Mouse (Mus musculus): ENCODE results near the gene Neurod4. TPM values are rescaled to one million over a fixed set of nuclear protein-coding genes. Genes with fewer than 3 reads are reported as not detected.

The Neurod4 gene
- polyA plus RNA-seq, 1 experiment = not detected

GRCm38 (mm10) chr10:130275759-130276158, 4.3 kb downstream of the Neurod4 start:
- H3K79me3 ChIP-seq (ENCODE audit: low read depth) = no peaks in the 10 kb centered on the region
- H3K4me3 ChIP-seq (ENCODE audit: insufficient read depth, poor library complexity, severe bottlenecking) = no peak overlapping the region
- TF ChIP-seq MYOD1 (IDR thresholded peaks at IDR 0.05; ENCODE audit: control insufficient read depth, insufficient read length, low read depth) (no peak), CTCF (IDR thresholded peaks at IDR 0.05; ENCODE audit: control insufficient read depth, insufficient read depth, insufficient read length) (no peak), MAX (IDR thresholded peaks at IDR 0.05) (no peak), USF1 (IDR thresholded peaks at IDR 0.05; ENCODE audit: low read depth) (no peak), MYOG (IDR thresholded peaks at IDR 0.05; ENCODE audit: control insufficient read depth, extremely low read depth, insufficient read length) (no peak), CEBPB (IDR thresholded peaks at IDR 0.05; ENCODE audit: low read depth) (no peak), FOSL1 (IDR thresholded peaks at IDR 0.05; ENCODE audit: insufficient read depth, low read length, poor library complexity, severe bottlenecking) (no peak)
- no peak overlapping the region for H3ac ChIP-seq (ENCODE audit: control insufficient read depth, insufficient read length, low read depth)
- no peaks in the 10 kb centered on the region for H3K79me2 ChIP-seq (ENCODE audit: control insufficient read depth, insufficient read depth)
- H3K36me3 ChIP-seq (ENCODE audit: control insufficient read depth, insufficient read depth) = no peaks in the 10 kb centered on the region
- no peaks in the 10 kb centered on the region for H3K27me3 ChIP-seq (ENCODE audit: control insufficient read depth, insufficient read depth, insufficient read length)

DNA sequence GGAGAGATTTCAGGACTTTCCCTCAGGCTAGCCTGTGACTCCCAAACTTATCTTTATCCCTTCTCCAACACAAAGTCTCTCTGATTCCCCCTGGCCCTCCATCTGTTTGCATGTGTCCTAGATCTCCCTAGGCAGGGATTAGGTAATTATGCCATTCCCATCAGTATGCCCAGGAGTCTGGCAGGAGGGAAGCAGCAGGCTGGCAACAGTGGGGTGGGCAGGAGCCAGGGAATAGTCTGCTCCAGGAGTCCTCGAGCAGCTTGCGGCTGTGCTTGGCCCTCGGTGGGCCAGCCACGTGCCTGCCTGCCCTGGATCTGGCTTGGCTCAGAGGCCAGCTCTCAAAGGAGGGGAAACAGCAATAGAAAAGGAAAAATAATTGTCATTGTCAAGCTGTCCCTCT, 16.8 kb downstream of the Neurod4 start:
- Histone ChIP-seq H3K79me2 (ENCODE audit: control insufficient read depth, insufficient read depth) (no peaks in the 10 kb centered on the region), H3ac (ENCODE audit: control insufficient read depth, insufficient read length, low read depth) (no peak overlapping the region), H3K4me3 (ENCODE audit: insufficient read depth, poor library complexity, severe bottlenecking) (no peak overlapping the region), H3K27me3 (ENCODE audit: control insufficient read depth, insufficient read depth, insufficient read length) (no peaks in the 10 kb centered on the region), H3K36me3 (ENCODE audit: control insufficient read depth, insufficient read depth) (no peaks in the 10 kb centered on the region), H3K79me3 (ENCODE audit: low read depth) (no peaks in the 10 kb centered on the region)
- no peak for TF ChIP-seq MYOG (IDR thresholded peaks at IDR 0.05; ENCODE audit: control insufficient read depth, extremely low read depth, insufficient read length)
- TF ChIP-seq USF1 (IDR thresholded peaks at IDR 0.05; ENCODE audit: low read depth) = no peak
- no peak for TF ChIP-seq CTCF (IDR thresholded peaks at IDR 0.05; ENCODE audit: control insufficient read depth, insufficient read depth, insufficient read length)
- no peak for TF ChIP-seq MYOD1 (IDR thresholded peaks at IDR 0.05; ENCODE audit: control insufficient read depth, insufficient read length, low read depth)
- TF ChIP-seq CEBPB (IDR thresholded peaks at IDR 0.05; ENCODE audit: low read depth) = no peak
- no peak for TF ChIP-seq MAX (IDR thresholded peaks at IDR 0.05)
- TF ChIP-seq FOSL1 (IDR thresholded peaks at IDR 0.05; ENCODE audit: insufficient read depth, low read length, poor library complexity, severe bottlenecking) = no peak

- Histone ChIP-seq H3K27me3 (ENCODE audit: control insufficient read depth, insufficient read depth, insufficient read length) (no peaks in the 10 kb centered on the region), H3K36me3 (ENCODE audit: control insufficient read depth, insufficient read depth) (no peaks in the 10 kb centered on the region), H3K79me3 (ENCODE audit: low read depth) (no peaks in the 10 kb centered on the region), H3K4me3 (ENCODE audit: insufficient read depth, poor library complexity, severe bottlenecking) (no peak overlapping the region), H3ac (ENCODE audit: control insufficient read depth, insufficient read length, low read depth) (no peak overlapping the region), H3K79me2 (ENCODE audit: control insufficient read depth, insufficient read depth) (no peaks in the 10 kb centered on the region)
- TF ChIP-seq MYOG (IDR thresholded peaks at IDR 0.05; ENCODE audit: control insufficient read depth, extremely low read depth, insufficient read length) = no peak
- TF ChIP-seq USF1 (IDR thresholded peaks at IDR 0.05; ENCODE audit: low read depth) = no peak
- TF ChIP-seq MYOD1 (IDR thresholded peaks at IDR 0.05; ENCODE audit: control insufficient read depth, insufficient read length, low read depth) = no peak
- TF ChIP-seq FOSL1 (IDR thresholded peaks at IDR 0.05; ENCODE audit: insufficient read depth, low read length, poor library complexity, severe bottlenecking) = no peak
- TF ChIP-seq CEBPB (IDR thresholded peaks at IDR 0.05; ENCODE audit: low read depth) = no peak
- no peak for TF ChIP-seq CTCF (IDR thresholded peaks at IDR 0.05; ENCODE audit: control insufficient read depth, insufficient read depth, insufficient read length)
- TF ChIP-seq MAX (IDR thresholded peaks at IDR 0.05) = no peak
Observed at GRCm38 (mm10) chr10:130259483-130259882, 20.6 kb downstream of the Neurod4 start.

DNA sequence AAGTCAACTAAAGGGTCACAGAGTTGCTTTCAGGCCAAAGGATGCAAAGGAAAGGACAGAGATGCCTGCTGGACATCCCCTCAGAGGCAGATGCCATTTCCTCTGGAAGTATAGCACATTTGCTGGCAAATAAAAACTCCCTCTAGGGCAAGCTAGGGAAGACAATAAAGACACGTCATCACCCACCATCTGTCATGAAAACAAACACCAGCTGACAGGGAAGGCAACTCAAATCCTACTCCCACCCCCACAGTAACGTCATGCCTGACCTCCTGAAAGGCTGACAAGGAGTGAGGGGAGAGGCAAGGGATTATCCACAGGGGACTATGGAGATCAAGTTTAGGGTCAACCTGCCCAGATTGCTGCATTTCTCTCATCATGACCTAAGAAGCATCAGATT, 35.8 kb downstream of the Neurod4 start:
- Histone ChIP-seq H3ac (ENCODE audit: control insufficient read depth, insufficient read length, low read depth) (no peak overlapping the region), H3K4me3 (ENCODE audit: insufficient read depth, poor library complexity, severe bottlenecking) (no peak overlapping the region), H3K27me3 (ENCODE audit: control insufficient read depth, insufficient read depth, insufficient read length) (no peaks in the 10 kb centered on the region), H3K79me3 (ENCODE audit: low read depth) (no peaks in the 10 kb centered on the region), H3K36me3 (ENCODE audit: control insufficient read depth, insufficient read depth) (no peaks in the 10 kb centered on the region), H3K79me2 (ENCODE audit: control insufficient read depth, insufficient read depth) (no peaks in the 10 kb centered on the region)
- TF ChIP-seq CEBPB (IDR thresholded peaks at IDR 0.05; ENCODE audit: low read depth) = no peak
- no peak for TF ChIP-seq MAX (IDR thresholded peaks at IDR 0.05)
- no peak for TF ChIP-seq CTCF (IDR thresholded peaks at IDR 0.05; ENCODE audit: control insufficient read depth, insufficient read depth, insufficient read length)
- TF ChIP-seq MYOD1 (IDR thresholded peaks at IDR 0.05; ENCODE audit: control insufficient read depth, insufficient read length, low read depth) = peak; percentile 60
- no peak for TF ChIP-seq MYOG (IDR thresholded peaks at IDR 0.05; ENCODE audit: control insufficient read depth, extremely low read depth, insufficient read length)
- TF ChIP-seq FOSL1 (IDR thresholded peaks at IDR 0.05; ENCODE audit: insufficient read depth, low read length, poor library complexity, severe bottlenecking) = no peak

DNA sequence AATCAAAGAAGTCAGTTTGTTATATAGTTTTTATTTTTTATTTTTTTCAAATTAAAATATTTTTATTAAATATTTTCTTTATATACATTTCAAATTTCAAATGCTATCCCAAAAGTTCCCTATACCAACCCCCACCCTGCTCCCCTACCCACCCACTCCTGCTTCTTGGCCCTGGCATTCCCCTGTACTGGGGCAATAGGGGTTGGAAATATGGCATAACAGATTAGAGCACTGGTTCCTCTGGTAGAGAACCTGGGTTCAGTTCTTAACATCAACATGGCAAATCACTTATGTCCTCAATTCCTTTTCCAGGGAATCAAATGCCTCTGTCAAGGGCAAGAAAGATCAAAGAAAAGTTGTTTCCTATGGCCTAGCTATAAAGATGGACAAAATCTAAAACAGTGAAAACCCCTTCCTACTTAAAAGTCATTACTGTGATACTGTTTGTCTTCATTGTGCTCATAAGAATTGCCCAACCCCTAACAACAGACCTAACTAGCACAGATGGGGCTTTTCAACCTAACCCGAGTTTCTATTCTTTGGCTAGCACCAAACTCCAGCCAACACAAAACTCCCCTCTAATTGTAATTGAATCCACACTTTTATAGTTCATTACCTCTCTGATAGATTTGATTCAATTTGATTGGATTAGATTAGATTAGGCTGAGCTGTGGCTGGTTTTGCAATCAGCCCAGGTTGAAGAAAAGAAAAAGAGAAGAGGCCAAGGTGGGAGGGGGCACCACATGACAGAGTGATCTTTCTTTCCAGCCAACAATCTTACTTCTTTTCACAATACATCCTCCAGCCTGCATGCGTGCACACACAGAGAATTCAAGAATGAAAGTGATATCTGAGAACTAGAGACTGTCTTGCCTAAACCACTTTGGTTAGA, 41.5 kb downstream of the Neurod4 start:
- no peaks in the 10 kb centered on the region for H3K27me3 ChIP-seq (ENCODE audit: control insufficient read depth, insufficient read depth, insufficient read length)
- no peaks in the 10 kb centered on the region for H3K36me3 ChIP-seq (ENCODE audit: control insufficient read depth, insufficient read depth)
- no peak overlapping the region for H3K4me3 ChIP-seq (ENCODE audit: insufficient read depth, poor library complexity, severe bottlenecking)
- no peak overlapping the region for H3ac ChIP-seq (ENCODE audit: control insufficient read depth, insufficient read length, low read depth)
- no peaks in the 10 kb centered on the region for H3K79me2 ChIP-seq (ENCODE audit: control insufficient read depth, insufficient read depth)
- H3K79me3 ChIP-seq (ENCODE audit: low read depth) = no peaks in the 10 kb centered on the region
- TF ChIP-seq MYOD1 (IDR thresholded peaks at IDR 0.05; ENCODE audit: control insufficient read depth, insufficient read length, low read depth) (no peak), CEBPB (IDR thresholded peaks at IDR 0.05; ENCODE audit: low read depth) (no peak), MYOG (IDR thresholded peaks at IDR 0.05; ENCODE audit: control insufficient read depth, extremely low read depth, insufficient read length) (no peak), CTCF (IDR thresholded peaks at IDR 0.05; ENCODE audit: control insufficient read depth, insufficient read depth, insufficient read length) (no peak), MAX (IDR thresholded peaks at IDR 0.05) (no peak), USF1 (IDR thresholded peaks at IDR 0.05; ENCODE audit: low read depth) (no peak), FOSL1 (IDR thresholded peaks at IDR 0.05; ENCODE audit: insufficient read depth, low read length, poor library complexity, severe bottlenecking) (no peak)

All from C2C12 (cell line).